Mouse (Mus musculus) CH12.LX (cell line): ENCODE measurements around the gene Sap18b. TPM values are rescaled to one million over a fixed set of nuclear protein-coding genes. Genes with fewer than 3 reads are reported as not detected.

ENCODE experiments used
- DNase-seq: peaks from one replicate; pipeline ENCODE4 v3.0.0-alpha.2; 2013; ENCODE audit errors: extremely low read depth
- H3K27ac ChIP-seq: 2 replicates; pipeline ENCODE4 v1.5.1; 2012; ENCODE audit warnings: low read depth, mild to moderate bottlenecking, control low read depth, moderate library complexity; ENCODE audit not compliant: insufficient read depth
- H3K27me3 ChIP-seq: replicated peaks from 2 replicates; pipeline ENCODE3; 2012; ENCODE audit warnings: inconsistent platforms
- H3K36me3 ChIP-seq, 2 experiments: replicated peaks in 1 of 2; 2 replicates each; pipeline versions ENCODE3 to v1.6.1; 2012; ENCODE audit warnings: inconsistent platforms in 1 of 2, low read length in 1 of 2, mild to moderate bottlenecking in 1 of 2, mixed read lengths in 1 of 2, moderate library complexity in 1 of 2; ENCODE audit not compliant: control insufficient read depth in 1 of 2, insufficient read depth in 1 of 2
- H3K4me1 ChIP-seq, 2 experiments: 2 replicates each; pipeline ENCODE4 v1.6.1; 2012; ENCODE audit warnings: inconsistent platforms in 1 of 2, moderate library complexity in 1 of 2; ENCODE audit not compliant: insufficient read depth in 2 of 2, control insufficient read depth in 1 of 2
- H3K4me2 ChIP-seq: 2 replicates; pipeline ENCODE4 v1.6.1; 2012; ENCODE audit warnings: low read depth, mild to moderate bottlenecking, control low read depth; ENCODE audit not compliant: poor library complexity, insufficient read depth, severe bottlenecking
- H3K4me3 ChIP-seq, 3 experiments: fragments of 150-350 bp in 1 of 3; sonication (generic) in 1 of 3; replicated peaks in 1 of 3; 2 replicates each; pipeline versions ENCODE3 to v1.5.1; 2011 to 2012; ENCODE audit warnings: low read depth in 2 of 3, low read length in 2 of 3, mild to moderate bottlenecking in 2 of 3, moderate library complexity in 2 of 3, control low read depth in 1 of 3, improper control_type of control experiment in 1 of 3, inconsistent platforms in 1 of 3, mixed read lengths in 1 of 3; ENCODE audit not compliant: poor library complexity in 1 of 3
- H3K79me2 ChIP-seq: replicated peaks from 2 replicates; pipeline ENCODE4 v1.6.1; 2012; ENCODE audit warnings: mild to moderate bottlenecking, moderate library complexity; ENCODE audit not compliant: control insufficient read depth, poor library complexity, insufficient read depth, severe bottlenecking; ENCODE audit errors: extremely low read depth
- H3K9ac ChIP-seq: 2 replicates; pipeline ENCODE4 v1.6.1; 2012; ENCODE audit warnings: low read depth, mild to moderate bottlenecking, control low read depth, moderate library complexity; ENCODE audit not compliant: insufficient read depth
- H3K9me3 ChIP-seq: replicated peaks from 2 replicates; pipeline ENCODE3; 2012; ENCODE audit warnings: low read length, inconsistent platforms, mixed read lengths
- BHLHE40 ChIP-seq: IDR thresholded peaks from 2 replicates; pipeline ENCODE4 v1.6.1; 2011; ENCODE audit warnings: mild to moderate bottlenecking, low read depth, low read length, improper control_type of control experiment
- CHD1 ChIP-seq: IDR thresholded peaks from 2 replicates; pipeline ENCODE4 v1.6.1; 2012; ENCODE audit warnings: low read depth, low read length, improper control_type of control experiment, inconsistent platforms
- CHD2 ChIP-seq: IDR thresholded peaks from 2 replicates; pipeline ENCODE4 v1.6.1; 2011; ENCODE audit warnings: low read length, improper control_type of control experiment
- CTCF ChIP-seq, 2 experiments: IDR thresholded peaks in 1 of 2; conservative IDR thresholded peaks in 1 of 2; 2 replicates each; pipeline ENCODE4 v1.5.1; 2011 to 2012; ENCODE audit warnings: low read depth in 2 of 2, low read length in 2 of 2, improper control_type of control experiment in 1 of 2, inconsistent platforms in 1 of 2, mild to moderate bottlenecking in 1 of 2, moderate library complexity in 1 of 2
- EP300 ChIP-seq: IDR thresholded peaks from 2 replicates; pipeline ENCODE4 v1.6.1; 2011; ENCODE audit warnings: low read length, improper control_type of control experiment
- ETS1 ChIP-seq: conservative IDR thresholded peaks from 2 replicates; pipeline ENCODE4 v1.6.1; 2012; ENCODE audit warnings: low read depth, mild to moderate bottlenecking, inconsistent platforms, low read length, improper control_type of control experiment, moderate library complexity
- GABPA ChIP-seq: IDR thresholded peaks from 2 replicates; pipeline ENCODE4 v1.6.1; 2012; ENCODE audit warnings: low read depth, low read length, improper control_type of control experiment, inconsistent platforms; ENCODE audit not compliant: insufficient replicate concordance
- IRF4 ChIP-seq: IDR thresholded peaks from 2 replicates; pipeline ENCODE4 v1.6.1; 2014; ENCODE audit warnings: low read depth, mild to moderate bottlenecking, inconsistent platforms, low read length, improper control_type of control experiment
- JUND ChIP-seq: conservative IDR thresholded peaks from 2 replicates; pipeline ENCODE4 v1.6.1; 2011; ENCODE audit warnings: low read depth, low read length, improper control_type of control experiment
- KAT2A ChIP-seq: IDR thresholded peaks from 2 replicates; pipeline ENCODE4 v1.6.1; 2012; ENCODE audit warnings: low read length, improper control_type of control experiment, inconsistent platforms; ENCODE audit not compliant: insufficient replicate concordance
- MAFK ChIP-seq: IDR thresholded peaks from 2 replicates; pipeline ENCODE4 v1.6.1; 2011; ENCODE audit warnings: low read length, improper control_type of control experiment; ENCODE audit not compliant: insufficient replicate concordance
- MAX ChIP-seq: IDR thresholded peaks from 2 replicates; pipeline ENCODE4 v1.6.1; 2011; ENCODE audit warnings: low read length, improper control_type of control experiment
- MAZ ChIP-seq: IDR thresholded peaks from 2 replicates; pipeline ENCODE4 v1.6.1; 2012; ENCODE audit warnings: low read depth, mild to moderate bottlenecking, inconsistent platforms, low read length, improper control_type of control experiment, moderate library complexity
- MEF2A ChIP-seq: IDR thresholded peaks from 2 replicates; pipeline ENCODE4 v1.6.1; 2014; ENCODE audit warnings: low read depth, mild to moderate bottlenecking, inconsistent platforms, low read length, improper control_type of control experiment, borderline replicate concordance
- MXI1 ChIP-seq: IDR thresholded peaks from 2 replicates; pipeline ENCODE4 v1.6.1; 2011; ENCODE audit warnings: mild to moderate bottlenecking, low read depth, low read length, improper control_type of control experiment
- MYC ChIP-seq: IDR thresholded peaks from 2 replicates; pipeline ENCODE4 v1.6.1; 2011; ENCODE audit warnings: low read depth, mild to moderate bottlenecking, improper control_type of control experiment, low read length
- NELFE ChIP-seq: IDR thresholded peaks from 2 replicates; pipeline ENCODE4 v1.6.1; 2011; ENCODE audit warnings: low read depth, low read length, improper control_type of control experiment
- NRF1 ChIP-seq: IDR thresholded peaks from 2 replicates; pipeline ENCODE4 v1.6.1; 2014; ENCODE audit warnings: low read depth, mild to moderate bottlenecking, inconsistent platforms, low read length, improper control_type of control experiment, moderate library complexity
- PAX5 ChIP-seq: IDR thresholded peaks from 2 replicates; pipeline ENCODE4 v1.6.1; 2012; ENCODE audit warnings: low read length, inconsistent platforms, mixed read lengths
- POLR2A ChIP-seq: IDR thresholded peaks from 2 replicates; pipeline ENCODE4 v1.6.1; 2011; ENCODE audit warnings: low read depth, mild to moderate bottlenecking, improper control_type of control experiment, low read length
- RCOR1 ChIP-seq: conservative IDR thresholded peaks from 2 replicates; pipeline ENCODE4 v1.6.1; 2012; ENCODE audit warnings: low read depth, mild to moderate bottlenecking, inconsistent platforms, low read length, improper control_type of control experiment
- SIN3A ChIP-seq: IDR thresholded peaks from 2 replicates; pipeline ENCODE4 v1.6.1; 2012; ENCODE audit warnings: low read length, improper control_type of control experiment, inconsistent platforms
- SMC3 ChIP-seq: IDR thresholded peaks from 2 replicates; pipeline ENCODE4 v1.6.1; 2011; ENCODE audit warnings: low read depth, low read length, improper control_type of control experiment
- TCF12 ChIP-seq: IDR thresholded peaks from 2 replicates; pipeline ENCODE4 v1.6.1; 2014; ENCODE audit warnings: low read depth, mild to moderate bottlenecking, inconsistent platforms, low read length, improper control_type of control experiment
- UBTF ChIP-seq: IDR thresholded peaks from 2 replicates; pipeline ENCODE4 v1.6.1; 2012; ENCODE audit warnings: low read depth, mild to moderate bottlenecking, inconsistent platforms, low read length, improper control_type of control experiment, moderate library complexity
- USF1 ChIP-seq: IDR thresholded peaks from 2 replicates; pipeline ENCODE4 v1.6.1; 2014; ENCODE audit warnings: low read depth, mild to moderate bottlenecking, inconsistent platforms, low read length, improper control_type of control experiment
- USF2 ChIP-seq: conservative IDR thresholded peaks from 2 replicates; pipeline ENCODE4 v1.6.1; 2011; ENCODE audit warnings: low read depth, low read length, improper control_type of control experiment
- ZC3H11A ChIP-seq: IDR thresholded peaks from 2 replicates; pipeline ENCODE4 v1.6.1; 2012; ENCODE audit warnings: low read depth, mild to moderate bottlenecking, inconsistent platforms, low read length, improper control_type of control experiment
- ZKSCAN1 ChIP-seq: IDR thresholded peaks from 2 replicates; pipeline ENCODE4 v1.6.1; 2012; ENCODE audit warnings: low read depth, inconsistent platforms, low read length, improper control_type of control experiment, borderline replicate concordance
- ZMIZ1 ChIP-seq: IDR thresholded peaks from 2 replicates; pipeline ENCODE4 v1.6.1; 2012; ENCODE audit warnings: low read depth, mild to moderate bottlenecking, inconsistent platforms, low read length, improper control_type of control experiment
- ZNF384 ChIP-seq: IDR thresholded peaks from 2 replicates; pipeline ENCODE4 v1.6.1; 2012; ENCODE audit warnings: low read depth, low read length, improper control_type of control experiment, inconsistent platforms
- dilution Hi-C: fragments of 300-500 bp; cut with MboI; formaldehyde crosslinking; loops from 2 replicates; pipeline ENCODE4 v1.14.3; 2020; ENCODE audit warnings: low sequenced_read_pairs; ENCODE audit not compliant: extremely low pct_unique_long_range_greater_than_20kb, extremely low pct_ligation_motif_present
- in situ Hi-C: fragments of 300-500 bp; cut with MboI; formaldehyde crosslinking; loops from 3 replicates; pipeline ENCODE4 v1.14.3; 2019; ENCODE audit warnings: low sequenced_read_pairs, low pct_ligation_motif_present, low pct_unique_long_range_greater_than_20kb, mixed read lengths
- polyA plus RNA-seq: library from polyadenylated mRNA; unstranded; fragments of >175 nt; gene quantifications from 2 replicates; pipeline ENCODE4 v1.2.1, GENCODE M21; 2012; ENCODE audit warnings: low read depth; ENCODE audit not compliant: insufficient read length
- total RNA-seq, 2 experiments: library from RNA; depleted of rRNA; stranded (reverse); fragments of 300-350 nt in 1 of 2; fragments of >200 nt in 1 of 2; gene quantifications; 2 replicates each; pipeline ENCODE4 v1.2.3; 2012 to 2014

Sap18b gene
- total and polyA plus RNA-seq, 3 experiments, result 141 to 355 (median 305) TPM

DNA sequence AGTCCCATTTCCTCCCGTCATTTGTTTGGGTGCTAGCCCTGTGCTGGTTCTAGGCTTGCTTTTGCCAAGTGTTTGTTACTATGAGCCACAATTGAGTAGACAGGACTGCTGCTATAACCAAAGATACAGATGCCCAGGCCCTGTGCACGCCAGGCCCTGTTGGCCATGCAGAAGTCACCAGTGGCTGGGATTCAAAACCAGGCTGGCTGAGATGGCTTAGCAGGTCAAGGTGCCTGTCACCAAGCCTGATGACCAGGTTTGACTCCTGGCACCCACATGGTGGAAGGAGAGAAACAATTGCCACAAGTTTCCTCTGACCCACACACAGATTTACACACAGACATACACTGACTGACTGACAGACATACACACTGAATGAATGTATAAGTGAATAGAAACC is 25.2 kb downstream of the Sap18b start:
- H3K27ac ChIP-seq, result no peak overlapping the region
- no peak for DNase-seq
- no peak for TF ChIP-seq MAFK
- TF ChIP-seq NRF1, result no peak
- TF ChIP-seq ZNF384, result no peak
- TF ChIP-seq MEF2A, result no peak
- TF ChIP-seq POLR2A, result no peak
- no peak for TF ChIP-seq MYC
- TF ChIP-seq CTCF (conservative IDR thresholded peaks at IDR 0.05 in 1 of 2, IDR thresholded peaks at IDR 0.05 in 1 of 2; ENCODE audit: low read depth in 2 of 2, low read length in 2 of 2), result no peak
- no peak for TF ChIP-seq IRF4
- TF ChIP-seq ZMIZ1, result no peak
- no peak for TF ChIP-seq MAX
- TF ChIP-seq CHD1, result no peak
- TF ChIP-seq ZKSCAN1, result no peak
- no peak for TF ChIP-seq RCOR1
- TF ChIP-seq MAZ, result no peak
- no peak for TF ChIP-seq SIN3A
- TF ChIP-seq, all 38 proteins: peak for 0
- H3K27me3 ChIP-seq, result no peaks in the 10 kb centered on the region
- peaks cover 10 to 26% of the 10 kb centered on the region in 2 experiments for H3K4me1 ChIP-seq
- H3K4me2 ChIP-seq, result no peak overlapping the region
- H3K9ac ChIP-seq, result no peak overlapping the region
- in situ Hi-C loops (no loop called here), dilution Hi-C loops (no loop called here)
- peaks cover 27 to 44% of the 10 kb centered on the region in 2 experiments for H3K36me3 ChIP-seq
- H3K79me2 ChIP-seq, result peaks cover 3% of the 10 kb centered on the region; the same call in 1 of the 2 replicates
- no peaks in the 10 kb centered on the region for H3K9me3 ChIP-seq
- H3K4me3 ChIP-seq, result no peak overlapping the region

DNA sequence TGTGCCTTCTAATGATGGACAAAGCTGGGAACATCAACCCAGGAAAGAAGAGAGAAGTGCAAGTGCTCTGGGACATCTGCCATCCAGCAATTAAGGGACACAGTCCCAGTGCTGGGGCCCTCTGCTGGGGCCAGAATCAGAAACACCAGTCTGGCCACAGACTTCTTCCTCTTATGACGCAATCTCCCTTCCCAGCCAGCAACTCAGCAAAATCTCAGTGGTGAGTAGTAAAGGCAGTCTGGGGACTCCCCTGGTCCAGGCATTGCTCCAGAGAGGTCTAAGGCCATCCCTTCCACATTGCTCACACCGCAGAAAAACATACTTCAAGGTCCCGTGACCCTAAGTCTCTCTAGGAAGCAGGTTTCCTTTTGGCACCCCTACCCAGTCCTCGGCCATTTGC is 27.1 kb downstream of the Sap18b start:
- peak overlapping the region; percentile 80 to 99 (median 88) for H3K4me3 ChIP-seq
- peaks cover 18 to 30% of the 10 kb centered on the region in 2 experiments for H3K36me3 ChIP-seq
- in situ Hi-C loops, result no loop called here
- H3K27me3 ChIP-seq, result no peaks in the 10 kb centered on the region
- peak overlapping the region; percentile 58 for H3K4me2 ChIP-seq
- no peaks in the 10 kb centered on the region for H3K9me3 ChIP-seq
- H3K4me1 ChIP-seq, result peaks cover 10 to 26% of the 10 kb centered on the region in 2 experiments
- H3K9ac ChIP-seq, result peak overlapping the region; percentile 84
- H3K27ac ChIP-seq, result peak overlapping the region; percentile 85
- peaks cover 3% of the 10 kb centered on the region; the same call in 1 of the 2 replicates for H3K79me2 ChIP-seq
- dilution Hi-C loops, result no loop called here
- peak; percentile 88 for DNase-seq
- peak; percentile 2; the same call in 1 of the 2 replicates for TF ChIP-seq MAZ
- no peak for TF ChIP-seq MXI1
- TF ChIP-seq CTCF (conservative IDR thresholded peaks at IDR 0.05 in 1 of 2, IDR thresholded peaks at IDR 0.05 in 1 of 2; ENCODE audit: low read depth in 2 of 2, low read length in 2 of 2), result peak in 1 of 2 experiments; percentile 60; a peak in 2 of 4 replicates
- TF ChIP-seq PAX5, result no peak
- TF ChIP-seq NELFE, result peak; percentile 58
- TF ChIP-seq UBTF, result no peak
- peak; percentile 89 for TF ChIP-seq ETS1
- TF ChIP-seq SMC3, result peak; percentile 42
- TF ChIP-seq BHLHE40, result peak; percentile 76
- no peak for TF ChIP-seq ZNF384
- peak; percentile 95 for TF ChIP-seq MAFK
- no peak for TF ChIP-seq USF2
- peak; percentile 87 for TF ChIP-seq SIN3A
- no peak for TF ChIP-seq ZKSCAN1
- TF ChIP-seq GABPA, result no peak
- peak; percentile 82 for TF ChIP-seq JUND
- TF ChIP-seq TCF12, result peak; percentile 78
- peak; percentile 81 for TF ChIP-seq IRF4
- TF ChIP-seq MYC, result peak; percentile 79; the same call in 1 of the 2 replicates
- peak; percentile 63; the same call in 1 of the 2 replicates for TF ChIP-seq ZMIZ1
- TF ChIP-seq NRF1, result no peak
- TF ChIP-seq EP300, result peak; percentile 77
- no peak for TF ChIP-seq ZC3H11A
- peak; percentile 82 for TF ChIP-seq MEF2A
- no peak; the same call in 1 of the 2 replicates for TF ChIP-seq CHD2
- peak; percentile 40 for TF ChIP-seq POLR2A
- TF ChIP-seq RCOR1, result no peak
- TF ChIP-seq CHD1, result no peak
- TF ChIP-seq KAT2A, result peak; percentile 57; the same call in 1 of the 2 replicates
- no peak for TF ChIP-seq USF1
